Mouse (Mus musculus): ENCODE data around the gene Slc18a2. TPM values are rescaled to one million over a fixed set of nuclear protein-coding genes. Genes with fewer than 3 reads are reported as not detected.

Gene Slc18a2
- polyA plus RNA-seq, 1 experiment, result 0.22 TPM

DNA sequence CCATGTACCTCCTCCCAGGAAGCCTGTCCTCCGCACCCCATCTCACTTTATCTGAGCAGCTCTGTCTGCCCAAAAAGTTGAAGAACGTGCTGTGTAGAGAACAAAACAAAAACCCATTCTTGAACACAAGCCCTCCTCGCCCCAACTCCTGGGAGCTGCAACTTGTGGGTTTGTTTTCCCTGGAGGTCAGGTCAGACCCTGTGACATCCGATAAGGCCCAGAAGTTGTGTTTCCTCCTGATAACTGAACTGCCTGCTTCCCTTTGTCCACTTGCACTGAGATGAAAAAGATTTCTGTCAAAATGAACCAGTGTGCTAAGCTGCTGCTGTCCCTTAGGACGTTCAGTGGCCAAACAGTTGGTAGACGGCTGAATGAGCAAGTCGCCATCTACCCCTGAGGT, 908 bp downstream of the Slc18a2 start:
- Histone ChIP-seq H3K79me3 (ENCODE audit: low read depth) (no peaks in the 10 kb centered on the region), H3K36me3 (ENCODE audit: control insufficient read depth, insufficient read depth) (no peaks in the 10 kb centered on the region), H3K79me2 (ENCODE audit: control insufficient read depth, insufficient read depth) (no peaks in the 10 kb centered on the region), H3ac (ENCODE audit: control insufficient read depth, insufficient read length, low read depth) (no peak overlapping the region), H3K27me3 (ENCODE audit: control insufficient read depth, insufficient read depth, insufficient read length) (peaks cover 13% of the 10 kb centered on the region), H3K4me3 (ENCODE audit: insufficient read depth, poor library complexity, severe bottlenecking) (no peak overlapping the region)
- TF ChIP-seq FOSL1 (IDR thresholded peaks at IDR 0.05; ENCODE audit: insufficient read depth, low read length, poor library complexity, severe bottlenecking), result no peak
- no peak for TF ChIP-seq CEBPB (IDR thresholded peaks at IDR 0.05; ENCODE audit: low read depth)
- TF ChIP-seq MAX (IDR thresholded peaks at IDR 0.05), result no peak
- TF ChIP-seq MYOG (IDR thresholded peaks at IDR 0.05; ENCODE audit: control insufficient read depth, extremely low read depth, insufficient read length), result no peak
- TF ChIP-seq USF1 (IDR thresholded peaks at IDR 0.05; ENCODE audit: low read depth), result no peak
- no peak for TF ChIP-seq MYOD1 (IDR thresholded peaks at IDR 0.05; ENCODE audit: control insufficient read depth, insufficient read length, low read depth)
- no peak for TF ChIP-seq CTCF (IDR thresholded peaks at IDR 0.05; ENCODE audit: control insufficient read depth, insufficient read depth, insufficient read length)

DNA sequence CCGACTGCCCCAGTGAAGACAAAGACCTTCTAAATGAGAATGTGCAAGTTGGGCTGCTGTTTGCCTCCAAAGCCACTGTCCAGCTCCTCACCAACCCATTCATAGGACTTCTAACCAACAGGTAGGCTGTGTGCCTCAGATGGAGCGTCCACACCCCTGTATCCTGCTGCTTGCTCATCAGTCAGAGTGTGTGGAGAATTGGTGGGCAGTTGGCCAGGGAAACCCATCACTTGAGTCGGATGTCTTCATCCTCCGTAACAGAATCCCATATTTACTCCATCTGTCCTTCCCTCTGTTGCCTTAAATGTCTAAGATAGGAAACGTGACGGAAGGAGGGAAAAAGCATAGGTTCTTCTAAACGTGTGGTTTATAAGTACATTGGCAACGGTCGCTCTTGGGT, 2.5 kb downstream of the Slc18a2 start:
- Histone ChIP-seq H3ac (ENCODE audit: control insufficient read depth, insufficient read length, low read depth) (no peak overlapping the region), H3K79me2 (ENCODE audit: control insufficient read depth, insufficient read depth) (no peaks in the 10 kb centered on the region), H3K4me3 (ENCODE audit: insufficient read depth, poor library complexity, severe bottlenecking) (no peak overlapping the region), H3K36me3 (ENCODE audit: control insufficient read depth, insufficient read depth) (no peaks in the 10 kb centered on the region), H3K27me3 (ENCODE audit: control insufficient read depth, insufficient read depth, insufficient read length) (peaks cover 23% of the 10 kb centered on the region), H3K79me3 (ENCODE audit: low read depth) (no peaks in the 10 kb centered on the region)
- TF ChIP-seq MYOD1 (IDR thresholded peaks at IDR 0.05; ENCODE audit: control insufficient read depth, insufficient read length, low read depth), result no peak
- TF ChIP-seq CTCF (IDR thresholded peaks at IDR 0.05; ENCODE audit: control insufficient read depth, insufficient read depth, insufficient read length), result no peak
- no peak for TF ChIP-seq MYOG (IDR thresholded peaks at IDR 0.05; ENCODE audit: control insufficient read depth, extremely low read depth, insufficient read length)
- TF ChIP-seq FOSL1 (IDR thresholded peaks at IDR 0.05; ENCODE audit: insufficient read depth, low read length, poor library complexity, severe bottlenecking), result no peak
- no peak for TF ChIP-seq MAX (IDR thresholded peaks at IDR 0.05)
- no peak for TF ChIP-seq CEBPB (IDR thresholded peaks at IDR 0.05; ENCODE audit: low read depth)
- no peak for TF ChIP-seq USF1 (IDR thresholded peaks at IDR 0.05; ENCODE audit: low read depth)

DNA sequence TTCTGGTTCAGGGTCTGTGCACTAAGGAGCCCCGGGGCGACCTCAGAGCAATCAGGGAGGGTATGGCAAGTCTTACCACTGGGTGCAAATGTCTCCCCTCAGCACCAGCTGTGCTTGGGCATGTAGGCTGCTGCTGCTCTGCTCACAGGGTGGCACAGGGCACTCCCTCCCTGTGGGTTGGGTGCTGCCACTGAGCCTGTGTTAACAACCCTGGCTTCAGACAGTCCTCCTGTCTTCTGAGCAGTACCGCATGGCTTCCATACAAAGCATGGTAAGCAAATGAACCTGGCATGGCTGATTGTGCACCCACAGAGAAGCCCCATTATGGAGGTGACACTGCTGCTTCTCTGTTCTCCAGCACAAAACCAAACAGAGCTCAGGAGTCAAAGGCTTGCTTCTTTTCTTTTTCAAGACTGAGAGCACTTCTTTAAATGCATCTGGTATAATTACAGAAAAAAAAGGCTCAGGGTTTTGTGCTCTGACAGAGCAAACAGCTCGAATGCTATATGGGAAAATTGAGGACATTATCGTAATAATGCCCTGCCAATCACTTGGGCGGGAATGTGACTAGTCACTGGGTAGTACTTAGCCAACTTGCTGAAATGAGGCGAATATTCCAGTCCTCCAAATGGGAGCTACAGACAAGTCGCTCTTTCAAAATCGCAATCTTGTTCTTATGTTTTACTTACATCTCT, 4.3 kb downstream of the Slc18a2 start:
- no peaks in the 10 kb centered on the region for H3K36me3 ChIP-seq (ENCODE audit: control insufficient read depth, insufficient read depth)
- no peak for TF ChIP-seq USF1 (IDR thresholded peaks at IDR 0.05; ENCODE audit: low read depth)
- TF ChIP-seq MYOG (IDR thresholded peaks at IDR 0.05; ENCODE audit: control insufficient read depth, extremely low read depth, insufficient read length), result no peak
- TF ChIP-seq CEBPB (IDR thresholded peaks at IDR 0.05; ENCODE audit: low read depth), result no peak
- TF ChIP-seq FOSL1 (IDR thresholded peaks at IDR 0.05; ENCODE audit: insufficient read depth, low read length, poor library complexity, severe bottlenecking), result no peak
- TF ChIP-seq CTCF (IDR thresholded peaks at IDR 0.05; ENCODE audit: control insufficient read depth, insufficient read depth, insufficient read length), result no peak
- TF ChIP-seq MAX (IDR thresholded peaks at IDR 0.05), result no peak
- no peak for TF ChIP-seq MYOD1 (IDR thresholded peaks at IDR 0.05; ENCODE audit: control insufficient read depth, insufficient read length, low read depth)
- no peaks in the 10 kb centered on the region for H3K79me2 ChIP-seq (ENCODE audit: control insufficient read depth, insufficient read depth)
- H3K4me3 ChIP-seq (ENCODE audit: insufficient read depth, poor library complexity, severe bottlenecking), result no peak overlapping the region
- H3ac ChIP-seq (ENCODE audit: control insufficient read depth, insufficient read length, low read depth), result no peak overlapping the region
- H3K79me3 ChIP-seq (ENCODE audit: low read depth), result no peaks in the 10 kb centered on the region
- H3K27me3 ChIP-seq (ENCODE audit: control insufficient read depth, insufficient read depth, insufficient read length), result peaks cover 23% of the 10 kb centered on the region

DNA sequence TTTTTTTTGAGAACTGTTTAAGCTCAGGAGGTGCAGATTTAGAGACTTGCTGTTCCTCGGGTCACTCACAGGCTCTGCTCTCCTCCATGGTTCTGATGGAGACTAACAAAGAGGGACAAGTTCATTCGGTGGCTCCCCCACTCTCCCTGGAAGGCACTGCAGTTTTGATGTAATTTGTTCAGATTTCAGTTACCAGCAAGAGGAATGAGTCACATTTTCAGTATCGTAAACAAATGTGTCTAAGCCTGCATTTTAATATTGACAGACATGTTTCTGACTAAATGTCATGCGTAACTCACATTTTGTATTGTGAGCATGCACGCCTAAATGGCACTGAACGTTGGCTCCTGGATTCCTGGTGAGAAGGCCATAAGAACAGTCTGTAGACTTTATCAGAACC, 5.2 kb downstream of the Slc18a2 start:
- no peak overlapping the region for H3K4me3 ChIP-seq (ENCODE audit: insufficient read depth, poor library complexity, severe bottlenecking)
- no peaks in the 10 kb centered on the region for H3K36me3 ChIP-seq (ENCODE audit: control insufficient read depth, insufficient read depth)
- no peaks in the 10 kb centered on the region for H3K79me3 ChIP-seq (ENCODE audit: low read depth)
- peaks cover 20% of the 10 kb centered on the region for H3K27me3 ChIP-seq (ENCODE audit: control insufficient read depth, insufficient read depth, insufficient read length)
- H3ac ChIP-seq (ENCODE audit: control insufficient read depth, insufficient read length, low read depth), result no peak overlapping the region
- no peak for TF ChIP-seq MYOG (IDR thresholded peaks at IDR 0.05; ENCODE audit: control insufficient read depth, extremely low read depth, insufficient read length)
- TF ChIP-seq CEBPB (IDR thresholded peaks at IDR 0.05; ENCODE audit: low read depth), result no peak
- no peak for TF ChIP-seq FOSL1 (IDR thresholded peaks at IDR 0.05; ENCODE audit: insufficient read depth, low read length, poor library complexity, severe bottlenecking)
- TF ChIP-seq MYOD1 (IDR thresholded peaks at IDR 0.05; ENCODE audit: control insufficient read depth, insufficient read length, low read depth), result no peak
- no peak for TF ChIP-seq MAX (IDR thresholded peaks at IDR 0.05)
- no peak for TF ChIP-seq CTCF (IDR thresholded peaks at IDR 0.05; ENCODE audit: control insufficient read depth, insufficient read depth, insufficient read length)
- no peak for TF ChIP-seq USF1 (IDR thresholded peaks at IDR 0.05; ENCODE audit: low read depth)
- H3K79me2 ChIP-seq (ENCODE audit: control insufficient read depth, insufficient read depth), result no peaks in the 10 kb centered on the region

DNA sequence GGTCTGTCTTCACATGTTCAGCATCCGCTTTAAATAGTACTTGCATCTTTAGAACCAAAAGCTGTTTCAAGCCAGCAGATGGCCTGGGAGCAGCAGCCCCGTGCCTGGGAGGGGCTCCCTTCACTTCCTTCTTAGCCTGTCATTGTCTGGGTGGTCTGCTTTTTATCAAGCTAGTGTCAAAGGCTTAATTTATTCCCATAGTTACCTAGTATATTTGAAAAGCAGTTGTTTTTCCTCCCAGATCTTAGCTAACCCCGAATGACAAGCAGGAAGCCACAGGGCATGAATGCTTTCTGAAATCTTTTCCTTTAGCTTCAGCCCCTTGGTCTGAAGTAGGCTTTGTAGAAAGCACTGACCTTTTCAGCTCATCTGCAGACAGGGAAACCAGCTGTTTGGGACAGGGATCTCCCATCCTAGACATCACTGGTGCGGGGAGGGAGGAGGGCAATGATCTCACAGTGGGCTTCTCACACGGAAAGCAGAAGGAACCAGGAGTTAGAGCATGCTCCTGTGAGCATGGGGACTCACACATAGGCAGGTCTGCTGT, 6.8 kb downstream of the Slc18a2 start:
- no peak overlapping the region for H3K4me3 ChIP-seq (ENCODE audit: insufficient read depth, poor library complexity, severe bottlenecking)
- H3K27me3 ChIP-seq (ENCODE audit: control insufficient read depth, insufficient read depth, insufficient read length), result peaks cover 20% of the 10 kb centered on the region
- H3K79me2 ChIP-seq (ENCODE audit: control insufficient read depth, insufficient read depth), result no peaks in the 10 kb centered on the region
- no peaks in the 10 kb centered on the region for H3K36me3 ChIP-seq (ENCODE audit: control insufficient read depth, insufficient read depth)
- TF ChIP-seq MYOD1 (IDR thresholded peaks at IDR 0.05; ENCODE audit: control insufficient read depth, insufficient read length, low read depth) (no peak), MYOG (IDR thresholded peaks at IDR 0.05; ENCODE audit: control insufficient read depth, extremely low read depth, insufficient read length) (no peak), FOSL1 (IDR thresholded peaks at IDR 0.05; ENCODE audit: insufficient read depth, low read length, poor library complexity, severe bottlenecking) (no peak), USF1 (IDR thresholded peaks at IDR 0.05; ENCODE audit: low read depth) (no peak), CEBPB (IDR thresholded peaks at IDR 0.05; ENCODE audit: low read depth) (no peak), CTCF (IDR thresholded peaks at IDR 0.05; ENCODE audit: control insufficient read depth, insufficient read depth, insufficient read length) (no peak), MAX (IDR thresholded peaks at IDR 0.05) (no peak)
- no peak overlapping the region for H3ac ChIP-seq (ENCODE audit: control insufficient read depth, insufficient read length, low read depth)
- H3K79me3 ChIP-seq (ENCODE audit: low read depth), result no peaks in the 10 kb centered on the region

All from C2C12 (cell line).